Mouse (Mus musculus): ENCODE results near the gene Dnmt3b.
A peak's percentile ranks its signal among the peaks of the same experiment; 100 is the strongest.
"Not testable (repeated sequence)": the region's sequence is repeated elsewhere in the genome, so short reads cannot be mapped to it uniquely, and the experiment has no call there.

Dnmt3b gene

DNA sequence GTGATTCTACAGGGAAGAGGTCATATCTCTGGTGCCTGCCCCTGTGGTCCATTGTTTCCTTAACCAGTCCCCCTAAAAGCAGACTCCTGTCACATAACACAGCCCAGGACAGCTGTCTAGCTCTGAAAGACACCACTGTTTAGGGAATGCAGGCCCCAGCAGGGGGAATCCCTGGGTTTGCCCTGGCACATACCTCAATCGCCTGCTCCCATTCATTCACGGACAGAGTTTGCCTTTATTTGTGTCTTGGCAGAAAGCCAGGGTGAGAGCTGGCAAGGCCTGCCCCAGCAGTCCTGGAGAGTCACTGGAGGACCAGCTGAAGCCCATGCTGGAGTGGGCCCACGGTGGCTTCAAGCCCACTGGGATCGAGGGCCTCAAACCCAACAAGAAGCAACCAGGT lies 64.0 kb downstream of the Dnmt3b start:
- peak; percentile 36 for DNase-seq (ENCODE audit: low read depth)

DNA sequence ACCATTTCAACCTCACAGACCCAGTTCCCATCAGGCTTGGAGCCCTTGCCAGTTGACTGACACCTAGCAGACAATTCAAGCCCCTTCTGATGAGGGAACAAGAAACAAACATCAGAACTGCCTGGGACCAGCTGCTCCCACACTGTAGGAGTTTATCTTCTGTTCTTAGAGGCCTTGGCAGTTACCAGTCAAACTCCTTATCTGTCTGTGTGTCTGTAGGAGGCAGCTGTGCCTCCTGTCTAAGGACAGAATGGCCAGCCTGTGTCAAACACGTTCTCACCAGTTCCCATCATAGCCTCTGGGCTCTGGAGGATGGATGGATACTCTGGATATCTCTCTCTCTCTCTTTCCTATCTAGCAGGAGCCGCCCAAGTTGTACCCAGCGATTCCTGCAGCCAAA lies 68.6 kb downstream of the Dnmt3b start:
- not testable (repeated sequence) for DNase-seq (ENCODE audit: low read depth)

DNA sequence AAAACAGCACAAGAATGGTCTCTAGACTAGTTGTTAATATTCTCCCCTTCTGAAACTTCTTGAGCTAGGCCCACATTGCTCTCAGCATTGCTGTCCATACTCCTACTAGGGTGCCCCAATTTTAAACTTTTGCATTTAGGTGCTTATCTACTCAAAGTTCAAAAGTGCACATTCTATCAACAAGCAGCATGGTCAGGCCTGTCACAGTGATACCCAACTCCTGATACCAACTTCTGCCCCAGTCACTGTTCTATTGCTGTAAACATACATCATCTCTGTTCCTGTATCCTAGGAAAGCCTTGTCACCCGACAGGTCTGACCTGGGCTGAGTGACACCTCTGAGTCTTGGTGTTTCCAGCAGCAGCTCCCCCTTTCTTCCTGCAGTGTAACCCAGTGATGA lies 73.8 kb downstream of the Dnmt3b start:
- DNase-seq (ENCODE audit: low read depth) = no peak

DNA sequence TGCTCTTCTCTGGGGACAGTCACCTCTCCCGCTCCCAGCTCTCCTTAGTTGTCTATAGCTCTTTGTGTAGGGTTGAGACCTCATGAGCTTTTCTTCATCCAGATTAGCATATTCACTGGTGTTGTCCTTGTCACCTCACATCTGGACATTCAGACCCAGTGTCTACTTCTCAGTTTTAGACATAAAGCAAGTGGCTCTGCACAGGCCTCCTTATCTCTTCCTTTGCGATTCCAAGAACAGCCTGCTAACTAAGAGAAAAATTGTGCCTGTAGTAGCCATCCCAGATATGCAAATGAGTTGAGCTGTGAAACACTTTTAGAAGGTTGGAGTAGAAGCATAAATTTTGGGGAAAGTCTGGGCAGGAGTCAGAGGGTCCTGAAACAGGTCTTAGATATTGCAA lies 75.2 kb downstream of the Dnmt3b start:
- no peak for DNase-seq (ENCODE audit: low read depth)

DNA sequence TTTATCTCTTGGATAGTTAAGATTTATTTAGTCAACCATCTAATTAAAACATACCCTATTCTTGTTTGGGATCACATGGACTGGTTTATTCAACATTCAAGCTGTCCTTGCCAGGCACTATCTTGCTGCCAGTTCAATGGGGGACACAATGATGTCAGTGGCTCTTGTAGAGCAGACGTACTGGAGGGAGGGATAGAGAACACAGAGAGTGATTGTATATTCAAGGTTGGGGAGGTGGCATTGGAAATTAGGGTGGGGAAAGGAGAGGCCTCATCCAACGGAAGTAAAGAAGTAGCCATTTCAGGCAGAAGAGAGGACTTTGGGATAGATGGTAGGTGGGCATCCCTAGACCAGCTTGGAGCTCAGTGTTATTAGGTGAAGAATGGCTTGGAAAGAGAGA lies 75.6 kb downstream of the Dnmt3b start:
- DNase-seq (ENCODE audit: low read depth) = no peak

DNA sequence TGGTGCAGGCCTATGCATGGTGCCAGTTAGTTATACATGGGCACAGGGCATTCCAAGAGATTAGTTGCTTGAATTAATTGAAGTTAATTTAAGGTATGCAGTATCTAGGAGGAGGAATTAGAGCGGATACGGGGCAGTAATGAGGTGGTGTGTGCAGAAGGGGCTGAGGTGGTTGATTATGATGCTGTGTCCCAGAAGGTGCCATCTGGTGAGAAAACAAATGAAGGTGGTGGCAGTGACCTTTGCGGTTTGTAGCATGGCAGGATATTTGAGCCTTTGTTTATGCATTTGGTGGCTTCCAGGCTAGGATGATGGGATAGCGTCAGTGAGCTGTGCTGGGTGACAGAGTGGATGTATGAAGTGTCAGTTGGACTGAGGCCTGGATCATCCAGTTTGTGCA lies 76.0 kb downstream of the Dnmt3b start:
- DNase-seq (ENCODE audit: low read depth) = no peak

DNA sequence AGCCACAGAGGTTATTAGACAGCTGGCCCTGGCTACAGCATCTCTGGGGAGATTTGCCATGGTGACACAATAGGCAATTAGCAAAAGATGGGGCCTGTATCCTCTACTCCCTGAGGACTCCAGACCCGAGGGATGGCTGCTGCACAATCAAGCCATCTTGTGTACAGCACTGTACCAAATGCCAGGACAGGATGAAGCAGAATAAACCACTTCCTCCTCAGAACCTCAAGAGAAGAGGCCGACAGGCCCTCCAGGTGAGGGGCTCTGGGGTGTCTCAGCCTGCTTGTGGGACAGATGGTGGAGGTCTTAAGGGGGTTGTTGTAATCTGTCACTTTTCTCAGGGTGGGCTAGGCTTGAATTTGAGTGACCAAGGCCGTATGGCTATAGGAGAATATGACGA lies 84.8 kb downstream of the Dnmt3b start:
- no peak for DNase-seq (ENCODE audit: low read depth)
